Mouse (Mus musculus): ENCODE measurements around the gene Rdh13. TPM values are rescaled to one million over a fixed set of nuclear protein-coding genes. Genes with fewer than 3 reads are reported as not detected.
A peak's percentile ranks its signal among the peaks of the same experiment; 100 is the strongest.

Gene Rdh13
- 8.3 and 13.6 TPM in 2 replicates for total RNA-seq (2014; fragmentation: Nextera tagmentation)
- total RNA-seq (2017), result 14.7 and 17.3 TPM in 2 replicates

- peak; percentile 99 for ATAC-seq (replicated peaks; ENCODE audit: low FRiP score, low TSS enrichment, poor library complexity, severe bottlenecking)
Observed at GRCm38 (mm10) chr7:4445216-4445791, at the start of gene Rdh13. TSS of gene Rdh13 (minus strand) at chr7:4445649.

- ATAC-seq (replicated peaks; ENCODE audit: low FRiP score, low TSS enrichment, poor library complexity, severe bottlenecking), result peak; percentile 71
Observed at GRCm38 (mm10) chr7:4493991-4494390, 48.5 kb upstream of the Rdh13 start.

GRCm38 (mm10) chr7:4492284-4493224 lies 47.1 kb upstream of the Rdh13 start:
- peak; percentile 42; the same call in 1 of the 2 replicates for ATAC-seq (replicated peaks; ENCODE audit: low FRiP score, low TSS enrichment, poor library complexity, severe bottlenecking)

GRCm38 (mm10) chr7:4491308-4491707 lies 45.9 kb upstream of the Rdh13 start:
- 0 out of 2 replicates have a peak, but pooled peaks have one; percentile 12 for ATAC-seq (replicated peaks; ENCODE audit: low FRiP score, low TSS enrichment, poor library complexity, severe bottlenecking)

- no peak for ATAC-seq (replicated peaks; ENCODE audit: low FRiP score, low TSS enrichment, poor library complexity, severe bottlenecking)
Observed at GRCm38 (mm10) chr7:4482281-4482680, 36.8 kb upstream of the Rdh13 start.

GRCm38 (mm10) chr7:4479674-4480073 lies 34.2 kb upstream of the Rdh13 start:
- ATAC-seq (replicated peaks; ENCODE audit: low FRiP score, low TSS enrichment, poor library complexity, severe bottlenecking), result peak; percentile 70

GRCm38 (mm10) chr7:4478796-4479291 lies 33.4 kb upstream of the Rdh13 start:
- ATAC-seq (replicated peaks; ENCODE audit: low FRiP score, low TSS enrichment, poor library complexity, severe bottlenecking), result no peak

- peak; percentile 43; the same call in 1 of the 2 replicates for ATAC-seq (replicated peaks; ENCODE audit: low FRiP score, low TSS enrichment, poor library complexity, severe bottlenecking)
Observed at GRCm38 (mm10) chr7:4478021-4478795, 32.8 kb upstream of the Rdh13 start.

- no peak for ATAC-seq (replicated peaks; ENCODE audit: low FRiP score, low TSS enrichment, poor library complexity, severe bottlenecking)
Observed at GRCm38 (mm10) chr7:4473940-4474339, 28.5 kb upstream of the Rdh13 start.

GRCm38 (mm10) chr7:4471179-4471555 lies 25.7 kb upstream of the Rdh13 start:
- ATAC-seq (replicated peaks; ENCODE audit: low FRiP score, low TSS enrichment, poor library complexity, severe bottlenecking), result peak; percentile 51

GRCm38 (mm10) chr7:4470275-4471178 lies 25.1 kb upstream of the Rdh13 start:
- ATAC-seq (replicated peaks; ENCODE audit: low FRiP score, low TSS enrichment, poor library complexity, severe bottlenecking), result no peak; the same call in 1 of the 2 replicates

GRCm38 (mm10) chr7:4467801-4468200 lies 22.4 kb upstream of the Rdh13 start:
- ATAC-seq (replicated peaks; ENCODE audit: low FRiP score, low TSS enrichment, poor library complexity, severe bottlenecking), result no peak

GRCm38 (mm10) chr7:4464194-4464824 lies 18.9 kb upstream of the Rdh13 start:
- no peak for ATAC-seq (replicated peaks; ENCODE audit: low FRiP score, low TSS enrichment, poor library complexity, severe bottlenecking)

- peak; percentile 66 for ATAC-seq (replicated peaks; ENCODE audit: low FRiP score, low TSS enrichment, poor library complexity, severe bottlenecking)
Observed at GRCm38 (mm10) chr7:4460576-4461434, 15.4 kb upstream of the Rdh13 start, which contains the start of gene Eps8l1. TSS of gene Eps8l1 (plus strand) at chr7:4460674.

GRCm38 (mm10) chr7:4452644-4453043 lies 7.2 kb upstream of the Rdh13 start:
- ATAC-seq (replicated peaks; ENCODE audit: low FRiP score, low TSS enrichment, poor library complexity, severe bottlenecking), result 0 out of 2 replicates have a peak, but pooled peaks have one; percentile 28

GRCm38 (mm10) chr7:4449211-4449610 lies 3.8 kb upstream of the Rdh13 start:
- ATAC-seq (replicated peaks; ENCODE audit: low FRiP score, low TSS enrichment, poor library complexity, severe bottlenecking), result no peak

GRCm38 (mm10) chr7:4448439-4448838 lies 3.0 kb upstream of the Rdh13 start:
- no peak for ATAC-seq (replicated peaks; ENCODE audit: low FRiP score, low TSS enrichment, poor library complexity, severe bottlenecking)

All from megakaryocyte-erythroid progenitor cell, adult 5-6 weeks (primary cell).